Mouse (Mus musculus): ENCODE results near the gene Olfr902. TPM values are rescaled to one million over a fixed set of nuclear protein-coding genes. Genes with fewer than 3 reads are reported as not detected.
"Not testable (repeated sequence)": the region's sequence is repeated elsewhere in the genome, so short reads cannot be mapped to it uniquely, and the experiment has no call there.

Gene Olfr902
- total RNA-seq (2014; rRNA removed) = not detected in 2 replicates
- polyA plus RNA-seq (2015; fragmentation: Nextera tagmentation; extraction: Ambion mirVana) = not detected in 2 replicates

DNA sequence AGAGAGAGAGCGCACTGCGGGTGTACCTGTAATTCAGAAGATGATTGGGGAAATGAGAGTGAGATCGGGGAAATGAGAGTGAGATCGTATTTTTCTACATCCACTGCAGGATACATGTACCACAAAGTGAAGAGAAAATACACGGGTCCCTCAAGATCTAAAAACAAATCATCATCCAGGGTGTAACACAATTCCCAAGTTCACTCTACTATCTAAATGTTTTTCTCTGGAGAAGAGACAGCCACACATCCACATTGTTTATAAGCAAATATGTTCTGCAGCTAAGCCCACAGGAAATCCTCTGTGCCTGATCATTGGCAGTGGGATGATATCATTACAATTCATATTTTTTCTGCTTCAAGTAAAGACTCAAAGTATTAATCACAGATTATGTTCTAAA lies at the start of gene Olfr902:
Olfr902 (plus strand) TSS at position 301 of the 400 bp plus-strand sequence.
- H3K36me3 ChIP-seq (ENCODE audit: insufficient read depth, low read length) = no peaks in the 10 kb centered on the region
- 92% methylated on average over 5 of the region's 5 CpGs for WGBS
- no peak for TF ChIP-seq CTCF (IDR thresholded peaks at IDR 0.05)
- ATAC-seq (ENCODE audit: low FRiP score) = no peak
- no peak within 1 kb of the TSS for H3K4me3 ChIP-seq (ENCODE audit: low read depth, low read length)
- no peaks in the 10 kb centered on the region for H3K9me3 ChIP-seq (ENCODE audit: low read length)
- no peaks in the 10 kb centered on the region for H3K4me1 ChIP-seq (ENCODE audit: insufficient read depth, low read length)
- no peak within 1 kb of the TSS for H3K4me2 ChIP-seq (ENCODE audit: low read depth, low read length, poor library complexity, severe bottlenecking)
- no peak for DNase-seq (ENCODE audit: low spot score)
- H3K9ac ChIP-seq (replicated peaks; ENCODE audit: low read length, poor library complexity, severe bottlenecking) = no peak within 1 kb of the TSS
- no peaks in the 10 kb centered on the region for H3K27me3 ChIP-seq (ENCODE audit: insufficient read depth, low read length)
- no peak within 1 kb of the TSS for H3K27ac ChIP-seq (ENCODE audit: low read depth, low read length)

DNA sequence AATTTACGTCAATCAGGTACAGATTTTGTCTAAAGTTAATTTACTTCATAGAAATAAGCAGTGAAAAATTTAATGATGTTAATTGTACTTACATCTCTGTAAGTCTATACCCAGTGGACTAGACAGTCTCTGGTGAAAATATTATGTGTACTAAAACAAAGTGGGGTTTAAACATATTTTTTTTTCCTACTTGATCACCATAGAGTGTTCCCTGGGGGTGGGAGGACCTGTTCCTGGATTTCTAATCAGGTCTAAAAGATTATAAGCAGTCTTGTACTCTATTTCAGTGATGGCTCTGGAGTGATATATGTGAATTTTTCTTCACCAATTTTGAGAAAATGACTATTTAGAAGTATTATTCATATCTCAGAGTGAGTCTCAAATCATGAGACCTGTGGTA lies 46.1 kb upstream of the Olfr902 start, which contains the start of gene Olfr147:
Olfr147 (plus strand) TSS at position 301 of the 400 bp plus-strand sequence.
- no peak within 1 kb of the TSS for H3K4me2 ChIP-seq (ENCODE audit: low read depth, low read length, poor library complexity, severe bottlenecking)
- H3K27ac ChIP-seq (ENCODE audit: low read depth, low read length) = no peak within 1 kb of the TSS
- H3K9me3 ChIP-seq (ENCODE audit: low read length) = no peaks in the 10 kb centered on the region
- ATAC-seq (ENCODE audit: low FRiP score) (no peak), DNase-seq (ENCODE audit: low spot score) (no peak)
- no peaks in the 10 kb centered on the region for H3K27me3 ChIP-seq (ENCODE audit: insufficient read depth, low read length)
- H3K36me3 ChIP-seq (ENCODE audit: insufficient read depth, low read length) = no peaks in the 10 kb centered on the region
- no peaks in the 10 kb centered on the region for H3K4me1 ChIP-seq (ENCODE audit: insufficient read depth, low read length)
- WGBS = 84% methylated on average over 1 of the region's 1 CpGs
- H3K9ac ChIP-seq (replicated peaks; ENCODE audit: low read length, poor library complexity, severe bottlenecking) = no peak within 1 kb of the TSS
- no peak within 1 kb of the TSS for H3K4me3 ChIP-seq (ENCODE audit: low read depth, low read length)
- no peak for TF ChIP-seq CTCF (IDR thresholded peaks at IDR 0.05)

- not testable (repeated sequence) for H3K9me3 ChIP-seq (ENCODE audit: low read length); ATAC-seq (ENCODE audit: low FRiP score); H3K36me3 ChIP-seq (ENCODE audit: insufficient read depth, low read length); H3K27ac ChIP-seq (ENCODE audit: low read depth, low read length); DNase-seq (ENCODE audit: low spot score); H3K9ac ChIP-seq (replicated peaks; ENCODE audit: low read length, poor library complexity, severe bottlenecking); H3K4me2 ChIP-seq (ENCODE audit: low read depth, low read length, poor library complexity, severe bottlenecking); H3K27me3 ChIP-seq (ENCODE audit: insufficient read depth, low read length); H3K4me3 ChIP-seq (ENCODE audit: low read depth, low read length); H3K4me1 ChIP-seq (ENCODE audit: insufficient read depth, low read length)
- 85% methylated on average over 3 of the region's 3 CpGs for WGBS
Observed at GRCm38 (mm10) chr9:38407502-38407901, 40.0 kb upstream of the Olfr902 start.

DNA sequence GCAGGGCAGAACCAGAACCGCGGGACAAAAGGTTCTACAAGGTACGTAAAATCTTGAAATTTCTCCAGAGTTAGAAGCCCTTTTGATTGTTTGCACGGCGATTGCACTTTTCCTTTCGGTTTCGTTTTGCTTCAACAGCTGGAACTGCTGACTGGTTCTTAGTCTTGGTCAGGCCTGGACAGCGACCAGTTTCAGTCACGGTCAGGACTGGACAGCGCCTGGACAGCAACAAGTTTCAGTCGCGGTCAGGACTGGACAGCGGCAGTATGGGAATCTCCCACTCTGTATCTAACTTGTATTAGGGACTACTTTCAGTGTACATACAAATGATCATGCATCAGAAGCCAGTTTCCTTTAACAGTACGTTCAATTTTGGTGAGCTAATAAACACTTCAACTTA lies 34.0 kb upstream of the Olfr902 start:
- H3K9me3 ChIP-seq (ENCODE audit: low read length); DNase-seq (ENCODE audit: low spot score); H3K27ac ChIP-seq (ENCODE audit: low read depth, low read length); H3K36me3 ChIP-seq (ENCODE audit: insufficient read depth, low read length); ATAC-seq (ENCODE audit: low FRiP score); H3K4me2 ChIP-seq (ENCODE audit: low read depth, low read length, poor library complexity, severe bottlenecking); H3K27me3 ChIP-seq (ENCODE audit: insufficient read depth, low read length); H3K4me1 ChIP-seq (ENCODE audit: insufficient read depth, low read length); H3K4me3 ChIP-seq (ENCODE audit: low read depth, low read length); H3K9ac ChIP-seq (replicated peaks; ENCODE audit: low read length, poor library complexity, severe bottlenecking): not testable (repeated sequence)
- WGBS = 94% methylated on average over 14 of the region's 14 CpGs

- Histone ChIP-seq H3K27me3 (ENCODE audit: insufficient read depth, low read length) (no peaks in the 10 kb centered on the region), H3K9me3 (ENCODE audit: low read length) (no peaks in the 10 kb centered on the region), H3K4me1 (ENCODE audit: insufficient read depth, low read length) (no peaks in the 10 kb centered on the region), H3K9ac (replicated peaks; ENCODE audit: low read length, poor library complexity, severe bottlenecking) (no peak overlapping the region), H3K4me3 (ENCODE audit: low read depth, low read length) (no peak overlapping the region), H3K4me2 (ENCODE audit: low read depth, low read length, poor library complexity, severe bottlenecking) (no peak overlapping the region), H3K36me3 (ENCODE audit: insufficient read depth, low read length) (no peaks in the 10 kb centered on the region), H3K27ac (ENCODE audit: low read depth, low read length) (no peak overlapping the region)
- ATAC-seq (ENCODE audit: low FRiP score) (no peak), DNase-seq (ENCODE audit: low spot score) (no peak)
- TF ChIP-seq CTCF (IDR thresholded peaks at IDR 0.05) = no peak
Observed at GRCm38 (mm10) chr9:38423801-38424200, 23.7 kb upstream of the Olfr902 start.

GRCm38 (mm10) chr9:38427026-38427425 lies 20.4 kb upstream of the Olfr902 start:
- Histone ChIP-seq H3K36me3 (ENCODE audit: insufficient read depth, low read length) (no peaks in the 10 kb centered on the region), H3K27me3 (ENCODE audit: insufficient read depth, low read length) (no peaks in the 10 kb centered on the region), H3K27ac (ENCODE audit: low read depth, low read length) (no peak overlapping the region), H3K9ac (replicated peaks; ENCODE audit: low read length, poor library complexity, severe bottlenecking) (no peak overlapping the region), H3K4me3 (ENCODE audit: low read depth, low read length) (no peak overlapping the region), H3K4me2 (ENCODE audit: low read depth, low read length, poor library complexity, severe bottlenecking) (no peak overlapping the region), H3K4me1 (ENCODE audit: insufficient read depth, low read length) (no peaks in the 10 kb centered on the region), H3K9me3 (ENCODE audit: low read length) (no peaks in the 10 kb centered on the region)
- TF ChIP-seq CTCF (IDR thresholded peaks at IDR 0.05) = no peak
- ATAC-seq (ENCODE audit: low FRiP score) = no peak
- DNase-seq (ENCODE audit: low spot score) = no peak
- 45% methylated on average over 1 of the region's 1 CpGs for WGBS

All from midbrain, postnatal 0 days (tissue).